Mouse (Mus musculus) hematopoietic stem cell, adult 5-6 weeks (primary cell): ENCODE measurements around the gene Cd40lg. TPM values are rescaled to one million over a fixed set of nuclear protein-coding genes. Genes with fewer than 3 reads are reported as not detected.
A peak's percentile ranks its signal among the peaks of the same experiment; 100 is the strongest.

Experiments
- ATAC-seq, 2 experiments: fragments of 125-278 bp in 1 of 2; replicated peaks in 1 of 2; 2 replicates each; pipeline ENCODE4 v1.8.0; 2016 to 2017; ENCODE audit warnings: inconsistent platforms in 2 of 2, mild to moderate bottlenecking in 2 of 2, moderate number of reproducible peaks in 2 of 2, low read depth in 1 of 2, moderate TSS enrichment in 1 of 2; ENCODE audit not compliant: low FRiP score in 2 of 2, poor library complexity in 2 of 2, severe bottlenecking in 2 of 2, insufficient read depth in 1 of 2, low TSS enrichment in 1 of 2
- total RNA-seq: library from RNA; stranded (forward); fragments of 172-1452, 232-1000 nt; gene quantifications from 2 replicates; pipeline ENCODE4 v1.2.3, GENCODE M21; 2017

The Cd40lg gene
- not detected in 2 replicates for total RNA-seq

- no peak for ATAC-seq
These were observed at the start of gene Cd40lg for GRCm38 (mm10) chrX:57211876-57212275. TSS of gene Cd40lg (plus strand) at chrX:57212143.

- ATAC-seq, result peak in 1 of 2 experiments; percentile 37; a peak in 1 of 4 replicates
These were observed 45.4 kb upstream of the Cd40lg start for GRCm38 (mm10) chrX:57166549-57166948.

GRCm38 (mm10) chrX:57171269-57171668 lies 40.7 kb upstream of the Cd40lg start:
- ATAC-seq, result no peak

DNA sequence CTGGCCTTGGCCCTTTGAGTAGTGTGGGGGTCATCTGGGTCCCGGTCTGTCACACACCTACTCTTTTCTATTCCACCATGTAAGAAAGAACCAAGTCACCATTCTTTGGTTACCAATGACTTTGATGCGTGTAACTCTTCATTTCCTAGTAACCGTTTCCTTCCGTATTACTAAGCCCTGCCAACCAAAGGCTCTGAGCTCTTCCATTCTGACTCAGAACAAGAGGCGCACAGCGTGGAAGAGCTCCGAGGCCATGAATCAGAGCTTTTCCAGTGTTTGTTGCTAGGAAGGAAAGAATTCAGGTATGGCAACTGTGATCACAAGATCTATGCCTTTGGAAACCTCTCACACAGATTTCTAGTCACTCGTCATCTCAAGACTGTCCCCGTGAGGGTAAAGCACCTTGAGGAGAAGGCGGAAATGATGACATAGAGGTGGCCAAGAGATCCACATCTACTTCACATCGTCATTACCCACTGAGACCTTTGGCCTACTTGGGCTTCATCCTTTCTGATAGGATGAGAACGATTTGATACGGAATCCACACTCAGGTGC lies 34.6 kb upstream of the Cd40lg start:
- ATAC-seq, result no peak

DNA sequence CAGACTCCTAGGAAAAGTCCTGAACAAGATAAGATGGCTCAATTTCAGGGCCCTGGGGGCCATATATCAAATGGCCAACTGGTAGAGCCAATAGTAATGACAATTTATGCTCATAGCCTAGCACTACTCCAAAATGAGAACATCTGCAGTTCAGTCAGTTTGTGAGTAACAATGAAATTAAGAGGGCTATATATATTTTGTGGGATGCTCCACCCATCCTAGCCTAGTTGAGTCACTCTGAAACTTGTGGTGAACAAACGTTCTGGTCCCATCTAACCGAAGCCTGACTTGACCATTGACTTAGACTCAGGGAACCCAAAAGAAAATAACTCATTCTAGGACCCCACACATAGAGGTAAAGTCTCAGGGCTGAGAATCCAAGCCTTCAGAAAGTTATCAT lies 29.5 kb upstream of the Cd40lg start:
- ATAC-seq, result no peak

- ATAC-seq, result no peak
These were observed 28.6 kb upstream of the Cd40lg start for GRCm38 (mm10) chrX:57183359-57183758.

DNA sequence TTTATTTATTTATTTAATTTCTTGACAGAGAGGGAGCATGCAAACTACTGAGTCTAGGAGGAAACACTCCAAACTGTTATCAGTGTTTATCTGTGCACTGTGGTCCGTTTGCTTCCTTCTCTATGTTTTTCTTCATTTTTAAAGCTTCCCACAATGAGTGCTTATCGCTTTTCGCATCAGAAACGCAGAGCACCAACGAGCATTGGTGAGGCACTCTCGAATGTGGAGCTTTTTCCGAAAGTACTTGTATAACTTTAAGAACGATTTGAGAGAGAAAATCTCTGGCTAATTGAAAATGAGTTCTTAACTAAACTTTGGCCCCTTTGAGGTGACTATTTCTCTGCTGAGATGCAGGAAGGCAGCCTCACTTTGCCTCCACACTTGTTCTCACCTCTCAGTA lies 24.6 kb upstream of the Cd40lg start:
- ATAC-seq, result 0 out of 4 replicates have a peak, but pooled peaks of 1 of the 2 experiments have one; percentile 17

DNA sequence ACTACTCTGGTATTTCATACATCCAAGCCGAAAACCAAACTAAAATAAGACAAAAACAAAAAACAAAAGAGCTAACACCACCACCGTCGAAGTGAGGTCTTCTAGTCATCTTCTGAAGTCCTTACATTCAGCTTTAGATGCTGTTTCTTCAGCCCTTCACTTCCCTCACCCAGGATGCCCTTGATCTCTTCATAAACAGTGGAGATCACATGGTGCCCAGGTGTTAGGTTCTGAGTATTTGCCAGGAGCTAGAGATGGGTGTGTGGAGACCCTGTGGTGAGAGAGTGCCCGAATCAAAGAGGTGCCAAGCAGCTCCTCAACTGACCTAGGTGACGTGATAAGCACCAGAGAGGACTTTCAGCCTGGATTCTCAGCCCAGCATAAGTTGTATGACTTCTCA lies 22.6 kb upstream of the Cd40lg start:
- no peak for ATAC-seq

DNA sequence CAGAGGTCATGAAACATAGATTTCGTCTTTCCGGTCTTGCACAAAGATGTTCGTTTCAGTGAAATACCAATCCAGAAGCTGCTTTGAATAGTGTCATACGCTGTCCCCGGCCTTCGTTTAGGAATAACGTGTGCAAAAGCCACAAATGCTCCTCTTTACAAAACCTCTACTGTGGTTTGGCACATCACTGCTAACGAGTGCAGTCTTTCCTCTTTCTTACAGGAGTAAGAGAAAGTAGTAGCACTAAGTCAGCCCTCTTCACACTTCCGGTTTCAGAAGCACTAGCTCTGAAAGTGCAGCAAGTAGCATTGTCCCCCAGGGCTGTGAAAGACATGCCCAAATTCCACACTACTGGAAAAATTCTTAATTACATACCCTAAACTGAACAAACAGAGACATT lies 15.6 kb upstream of the Cd40lg start:
- peak; percentile 86 to 90 for ATAC-seq

DNA sequence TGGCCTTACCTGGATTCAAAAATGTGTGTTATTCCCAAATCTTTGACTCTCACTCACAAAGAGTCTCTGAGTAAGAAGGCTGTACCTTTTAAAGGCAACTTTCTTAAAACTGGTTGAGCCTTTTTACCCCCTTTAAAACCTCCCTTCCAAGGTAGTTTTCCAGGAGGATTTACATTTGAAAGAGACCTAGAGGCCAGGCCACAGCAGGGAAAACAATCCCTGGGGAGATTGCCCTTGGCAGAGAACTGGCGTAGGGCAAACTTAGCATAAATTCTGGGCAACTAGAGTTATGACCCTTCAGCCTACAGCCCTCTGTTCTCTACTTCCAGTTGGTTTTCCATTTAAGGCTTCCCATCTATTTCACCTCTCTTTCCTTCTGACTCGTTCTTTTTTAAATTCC lies 13.9 kb upstream of the Cd40lg start:
- no peak for ATAC-seq

DNA sequence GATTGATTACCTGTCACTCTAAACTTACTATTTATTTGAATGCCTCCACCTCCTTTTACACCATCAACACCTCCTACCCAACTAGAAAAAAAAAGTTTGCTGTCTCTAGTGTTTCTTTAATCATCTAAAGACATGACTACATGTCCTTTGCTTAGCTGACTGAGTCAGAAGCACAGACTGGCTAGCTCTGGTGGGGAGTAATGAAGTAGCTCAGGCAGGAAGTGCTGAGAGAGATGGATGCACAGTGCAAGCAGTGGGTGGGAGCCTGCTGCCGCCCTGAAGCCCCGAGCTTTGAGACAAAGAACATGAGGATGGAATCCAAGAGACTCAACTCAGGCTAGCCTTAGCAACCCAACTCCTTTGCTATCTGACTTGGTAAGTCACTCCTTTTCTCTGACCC lies 11.5 kb upstream of the Cd40lg start:
- ATAC-seq, result no peak

DNA sequence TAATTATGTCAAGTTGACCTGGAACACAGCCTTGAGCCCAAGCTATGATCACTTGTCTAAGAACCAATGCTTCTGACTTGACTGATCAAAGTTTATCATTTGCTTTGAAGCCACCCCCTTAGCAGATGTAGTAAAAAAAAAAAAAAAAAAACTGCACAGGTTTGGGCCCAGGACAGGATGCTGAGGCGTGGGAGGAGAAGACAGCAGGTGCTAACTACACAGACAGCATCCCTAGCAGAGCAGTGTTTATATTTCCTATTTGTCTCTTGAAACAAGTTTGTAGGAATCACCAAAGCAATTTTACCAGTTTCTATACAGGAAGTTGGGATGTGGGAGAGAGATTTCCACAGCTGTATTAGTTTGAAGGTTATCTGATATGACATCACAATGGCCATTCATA lies 1.4 kb upstream of the Cd40lg start:
- ATAC-seq, result no peak

- ATAC-seq, result no peak
These were observed 919 bp downstream of the Cd40lg start for GRCm38 (mm10) chrX:57212862-57213261.

DNA sequence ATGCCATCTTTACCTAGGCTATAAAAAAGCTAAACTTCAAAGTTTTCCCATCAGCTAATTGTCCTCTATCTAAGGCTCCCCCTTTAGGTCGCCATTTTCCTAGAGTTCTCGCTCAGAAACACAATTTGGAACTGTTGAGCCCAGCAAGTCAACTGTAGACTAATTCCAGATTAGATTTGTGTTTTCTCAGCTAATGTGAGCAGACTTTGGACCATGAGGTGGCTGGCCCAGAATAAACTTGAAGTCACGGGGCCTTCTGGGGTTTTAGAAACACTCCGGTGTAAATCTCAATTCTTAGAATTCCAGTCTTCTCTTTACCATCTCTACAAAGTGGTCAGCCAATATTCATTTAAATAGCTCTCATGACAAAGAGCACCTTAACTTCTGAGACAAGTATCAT lies 3.6 kb downstream of the Cd40lg start:
- ATAC-seq, result no peak

- ATAC-seq, result no peak
These were observed 4.3 kb downstream of the Cd40lg start for GRCm38 (mm10) chrX:57216271-57216670.

DNA sequence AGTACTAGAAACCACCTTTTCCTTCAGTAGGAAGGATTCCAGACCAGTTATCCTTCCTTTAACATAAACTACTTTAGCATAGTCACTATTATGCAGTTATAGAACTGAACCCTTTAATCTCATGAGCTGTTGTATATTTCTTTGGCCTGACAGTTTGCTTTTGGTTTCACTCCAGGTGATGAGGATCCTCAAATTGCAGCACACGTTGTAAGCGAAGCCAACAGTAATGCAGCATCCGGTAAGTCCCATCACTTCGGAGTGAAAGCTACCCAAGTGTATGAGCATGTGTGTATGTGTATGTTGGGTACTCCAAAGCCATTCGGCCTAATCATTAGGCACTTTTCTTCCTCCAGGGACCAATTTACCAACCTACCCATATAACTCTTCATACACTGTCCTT lies 7.6 kb downstream of the Cd40lg start:
- ATAC-seq, result no peak

GRCm38 (mm10) chrX:57221881-57222280 lies 9.9 kb downstream of the Cd40lg start:
- ATAC-seq, result no peak

DNA sequence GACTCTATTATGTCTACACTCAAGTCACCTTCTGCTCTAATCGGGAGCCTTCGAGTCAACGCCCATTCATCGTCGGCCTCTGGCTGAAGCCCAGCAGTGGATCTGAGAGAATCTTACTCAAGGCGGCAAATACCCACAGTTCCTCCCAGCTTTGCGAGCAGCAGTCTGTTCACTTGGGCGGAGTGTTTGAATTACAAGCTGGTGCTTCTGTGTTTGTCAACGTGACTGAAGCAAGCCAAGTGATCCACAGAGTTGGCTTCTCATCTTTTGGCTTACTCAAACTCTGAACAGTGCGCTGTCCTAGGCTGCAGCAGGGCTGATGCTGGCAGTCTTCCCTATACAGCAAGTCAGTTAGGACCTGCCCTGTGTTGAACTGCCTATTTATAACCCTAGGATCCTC lies 11.4 kb downstream of the Cd40lg start:
- ATAC-seq, result no peak

- 0 out of 4 replicates have a peak, but pooled peaks of 1 of the 2 experiments have one; percentile 10 for ATAC-seq
These were observed 16.2 kb downstream of the Cd40lg start for GRCm38 (mm10) chrX:57228178-57228577.
